Mouse (Mus musculus) myocyte (in vitro differentiated cells): ENCODE measurements around the gene Psme2. TPM values are rescaled to one million over a fixed set of nuclear protein-coding genes. Genes with fewer than 3 reads are reported as not detected.
A peak's percentile ranks its signal among the peaks of the same experiment; 100 is the strongest.

Source experiments
- H3K27me3 ChIP-seq: one replicate; pipeline ENCODE4 v1.6.1; 2011; ENCODE audit not compliant: control insufficient read depth, insufficient read depth, insufficient read length
- H3K36me3 ChIP-seq: one replicate; pipeline ENCODE4 v1.6.1; 2011; ENCODE audit not compliant: control insufficient read depth, insufficient read depth
- H3K4me2 ChIP-seq: one replicate; pipeline ENCODE4 v1.6.1; 2011; ENCODE audit warnings: low read depth, control low read depth
- H3K4me3 ChIP-seq: one replicate; pipeline ENCODE4 v1.5.1; 2011; ENCODE audit warnings: mild to moderate bottlenecking, control low read depth, moderate library complexity
- H3K79me2 ChIP-seq: one replicate; pipeline ENCODE4 v1.6.1; 2011; ENCODE audit not compliant: control insufficient read depth, insufficient read depth
- H3ac ChIP-seq: one replicate; pipeline ENCODE4 v1.6.1; 2011; ENCODE audit not compliant: control insufficient read depth, insufficient read length
- CEBPB ChIP-seq: IDR thresholded peaks from 2 replicates; pipeline ENCODE4 v1.6.1; 2011; ENCODE audit warnings: mild to moderate bottlenecking, moderate library complexity; ENCODE audit not compliant: poor library complexity, insufficient read depth, severe bottlenecking
- E2F4 ChIP-seq: IDR thresholded peaks from one replicate; pipeline ENCODE4 v1.6.1; 2011; ENCODE audit warnings: mild to moderate bottlenecking, control low read depth, moderate library complexity; ENCODE audit not compliant: insufficient read depth
- MAX ChIP-seq: IDR thresholded peaks from one replicate; pipeline ENCODE4 v1.6.1; 2011; ENCODE audit warnings: low read depth, mild to moderate bottlenecking, control low read depth
- MYOD1 ChIP-seq, 3 experiments: IDR thresholded peaks; one replicate each; pipeline ENCODE4 v1.6.1; 2011; ENCODE audit warnings: control low read depth in 2 of 3, low read depth in 2 of 3, mild to moderate bottlenecking in 2 of 3, moderate library complexity in 1 of 3; ENCODE audit not compliant: insufficient read length in 2 of 3, control insufficient read depth in 1 of 3
- MYOG ChIP-seq, 3 experiments: IDR thresholded peaks; one replicate each; pipeline ENCODE4 v1.6.1; 2011; ENCODE audit warnings: control low read depth in 2 of 3, low read depth in 2 of 3, mild to moderate bottlenecking in 2 of 3; ENCODE audit not compliant: insufficient read length in 2 of 3, control insufficient read depth in 1 of 3, insufficient read depth in 1 of 3
- POLR2A ChIP-seq: IDR thresholded peaks from one replicate; pipeline ENCODE4 v1.6.1; 2011; ENCODE audit warnings: low read depth, mild to moderate bottlenecking, control low read depth, moderate library complexity; ENCODE audit not compliant: insufficient read length
- POLR2AphosphoS2 ChIP-seq: IDR thresholded peaks from one replicate; pipeline ENCODE4 v1.6.1; 2011; ENCODE audit warnings: low read depth, control low read depth; ENCODE audit not compliant: insufficient read length
- REST ChIP-seq: IDR thresholded peaks from one replicate; pipeline ENCODE4 v1.6.1; 2011; ENCODE audit warnings: mild to moderate bottlenecking, control low read depth, moderate library complexity; ENCODE audit not compliant: insufficient read depth, insufficient read length
- SRF ChIP-seq: IDR thresholded peaks from one replicate; pipeline ENCODE4 v1.6.1; 2011; ENCODE audit warnings: low read depth; ENCODE audit not compliant: control insufficient read depth, insufficient read length
- TCF12 ChIP-seq: IDR thresholded peaks from one replicate; pipeline ENCODE4 v1.6.1; 2011; ENCODE audit warnings: mild to moderate bottlenecking, control low read depth; ENCODE audit not compliant: poor library complexity, insufficient read depth, severe bottlenecking
- TCF3 ChIP-seq: IDR thresholded peaks from one replicate; pipeline ENCODE4 v1.6.1; 2011; ENCODE audit warnings: low read depth, control low read depth; ENCODE audit not compliant: insufficient read length
- USF1 ChIP-seq: IDR thresholded peaks from one replicate; pipeline ENCODE4 v1.6.1; 2011; ENCODE audit warnings: low read depth, mild to moderate bottlenecking, control low read depth, moderate library complexity
- polyA plus RNA-seq: library from polyadenylated mRNA; unstranded; fragments of >200 nt; fragmentation: generic; extraction: Trizol; gene quantifications from one replicate; pipeline ENCODE4 v1.2.1, GENCODE M21; 2012; ENCODE audit warnings: missing spikeins

Gene Psme2
- polyA plus RNA-seq, 1 experiment = 139 TPM

DNA sequence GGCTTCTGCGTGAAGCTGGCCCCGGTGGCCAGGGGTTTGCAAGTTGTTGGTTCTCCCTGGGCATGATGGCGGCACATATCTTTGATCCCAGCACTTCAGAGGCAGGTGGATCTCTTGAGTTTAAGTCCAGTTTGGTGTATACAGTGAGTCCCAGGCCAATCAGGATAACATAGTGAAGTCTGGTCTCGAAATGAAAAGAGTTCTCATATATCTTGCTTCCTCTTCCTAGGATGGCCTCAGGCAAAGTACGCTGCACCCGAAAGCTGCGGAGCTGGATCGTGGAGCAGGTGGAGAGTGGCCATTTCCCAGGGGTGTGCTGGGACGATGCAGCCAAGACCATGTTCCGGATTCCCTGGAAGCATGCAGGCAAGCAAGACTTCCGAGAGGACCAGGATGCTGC, 13.9 kb upstream of the Psme2 start:
- peaks cover 24% of the 10 kb centered on the region for H3K36me3 ChIP-seq
- no peak overlapping the region for H3K4me2 ChIP-seq
- no peaks in the 10 kb centered on the region for H3K79me2 ChIP-seq
- TF ChIP-seq USF1 = no peak
- no peak for TF ChIP-seq MYOG (IDR thresholded peaks at IDR 0.05; ENCODE audit: control insufficient read depth in 1 of 3, insufficient read depth in 1 of 3, insufficient read length in 2 of 3, low read depth in 2 of 3)
- no peak for TF ChIP-seq E2F4
- no peak for TF ChIP-seq TCF12
- TF ChIP-seq MYOD1 (IDR thresholded peaks at IDR 0.05; ENCODE audit: control insufficient read depth in 1 of 3, insufficient read length in 2 of 3, low read depth in 2 of 3) = no peak
- no peak for TF ChIP-seq POLR2A
- TF ChIP-seq POLR2AphosphoS2 = no peak
- no peak for TF ChIP-seq TCF3
- no peak for TF ChIP-seq CEBPB
- TF ChIP-seq SRF = no peak
- H3K27me3 ChIP-seq = no peaks in the 10 kb centered on the region
- no peak overlapping the region for H3ac ChIP-seq
- H3K4me3 ChIP-seq = no peak overlapping the region

DNA sequence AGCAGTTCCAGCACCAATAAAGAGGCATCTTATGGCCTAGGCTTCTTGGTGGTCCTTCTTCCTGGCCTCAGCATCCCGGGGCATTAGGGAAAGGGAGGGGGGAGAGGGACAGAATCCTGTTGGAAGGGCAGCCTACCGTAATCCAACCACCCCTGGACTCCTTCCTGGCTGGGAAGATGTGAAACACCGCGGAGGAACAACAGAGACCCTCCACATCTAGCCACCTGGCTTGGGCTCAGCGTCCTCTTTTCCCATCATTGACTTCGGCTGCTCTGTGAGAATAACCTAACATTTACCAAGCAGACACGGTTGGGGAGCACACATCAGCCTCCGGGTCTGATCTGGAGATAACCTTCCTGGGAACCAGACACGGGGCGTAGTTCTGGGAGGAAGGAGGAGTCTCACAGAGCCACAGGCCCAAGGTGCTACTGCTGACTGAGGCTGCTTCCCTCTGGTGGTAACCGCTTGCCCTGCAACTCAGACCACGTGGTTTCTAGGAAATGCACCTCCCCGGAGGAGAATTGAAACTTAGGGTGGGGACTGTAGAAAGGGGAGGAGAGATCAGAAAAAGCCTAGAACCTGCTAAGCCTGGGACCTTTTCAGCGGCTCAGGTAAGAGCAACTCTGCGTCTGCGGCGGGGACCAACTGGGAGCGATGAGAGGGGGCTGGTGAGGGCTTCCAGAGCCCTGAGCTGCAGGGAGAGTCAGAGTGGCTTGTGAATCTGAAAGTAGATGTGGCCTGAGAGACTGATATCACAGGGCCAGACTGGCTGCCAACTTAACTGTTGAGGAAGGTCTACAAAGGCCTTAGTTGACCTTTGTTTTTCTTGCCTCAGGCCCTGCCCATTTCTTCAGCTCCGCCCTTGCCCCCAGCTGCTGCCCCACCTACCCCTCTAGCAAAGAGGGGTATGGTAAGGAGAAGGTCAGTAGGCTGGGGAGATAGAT, 13.0 kb upstream of the Psme2 start:
- no peak overlapping the region for H3ac ChIP-seq

GRCm38 (mm10) chr14:55603271-55603632, 12.3 kb upstream of the Psme2 start, which contains the start of gene Irf9:
Irf9 (plus strand) TSS chr14:55603571.
- no peak for TF ChIP-seq CEBPB
- TF ChIP-seq POLR2AphosphoS2 = no peak
- no peak for TF ChIP-seq POLR2A
- TF ChIP-seq TCF12 = no peak
- TF ChIP-seq SRF = no peak
- TF ChIP-seq REST = no peak
- TF ChIP-seq MAX = no peak
- no peak for TF ChIP-seq MYOD1 (IDR thresholded peaks at IDR 0.05; ENCODE audit: control insufficient read depth in 1 of 3, insufficient read length in 2 of 3, low read depth in 2 of 3)
- TF ChIP-seq TCF3 = no peak
- no peak for TF ChIP-seq USF1
- no peak for TF ChIP-seq MYOG (IDR thresholded peaks at IDR 0.05; ENCODE audit: control insufficient read depth in 1 of 3, insufficient read depth in 1 of 3, insufficient read length in 2 of 3, low read depth in 2 of 3)
- no peak for TF ChIP-seq E2F4

More for the DNA sequence above, 13.0 kb upstream of the Psme2 start:
- no peaks in the 10 kb centered on the region for H3K27me3 ChIP-seq
- peaks cover 20% of the 10 kb centered on the region for H3K36me3 ChIP-seq
- no peak overlapping the region for H3K4me3 ChIP-seq
- H3K79me2 ChIP-seq = no peaks in the 10 kb centered on the region
- peak; percentile 90 for TF ChIP-seq USF1
- peak; percentile 61 for TF ChIP-seq POLR2AphosphoS2
- no peak for TF ChIP-seq TCF3
- no peak for TF ChIP-seq POLR2A
- peak; percentile 68 for TF ChIP-seq MAX
- peak overlapping the region; percentile 55 for H3K4me2 ChIP-seq

DNA sequence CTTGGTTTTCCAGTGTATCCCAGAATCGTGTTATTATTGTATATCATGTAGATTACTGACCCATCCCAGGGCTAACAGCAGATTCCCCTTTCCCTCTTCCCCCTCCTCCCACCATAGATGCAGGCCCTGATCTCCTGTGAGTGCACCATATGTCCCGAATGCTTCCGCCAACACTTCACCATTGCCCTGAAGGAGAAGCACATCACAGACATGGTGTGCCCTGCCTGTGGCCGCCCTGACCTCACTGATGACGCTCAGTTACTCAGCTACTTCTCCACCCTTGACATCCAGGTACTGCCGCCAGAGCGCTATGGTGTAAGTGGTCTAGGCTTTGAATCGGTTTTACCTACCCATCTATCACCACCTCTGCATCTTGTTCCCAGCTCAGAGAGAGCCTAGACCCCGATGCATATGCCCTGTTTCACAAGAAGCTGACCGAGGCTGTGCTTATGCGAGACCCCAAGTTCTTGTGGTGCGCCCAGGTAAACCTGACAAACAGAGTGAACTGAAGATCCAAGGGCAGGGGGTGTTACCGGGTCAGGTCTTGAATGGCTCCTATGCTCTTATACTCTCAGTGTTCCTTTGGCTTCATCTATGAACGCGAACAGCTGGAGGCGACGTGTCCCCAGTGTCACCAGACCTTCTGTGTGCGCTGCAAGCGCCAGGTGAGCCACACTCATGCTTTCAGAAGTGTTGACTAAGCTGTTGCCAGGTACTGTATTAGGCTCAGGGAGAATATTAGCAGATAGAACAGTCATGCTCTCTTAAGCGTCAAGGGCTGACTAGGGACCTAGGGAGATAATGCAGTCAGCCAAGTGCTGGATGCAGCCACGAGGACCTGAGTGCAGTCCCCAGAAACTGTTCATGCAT, 7.8 kb upstream of the Psme2 start:
- no peak overlapping the region for H3K4me3 ChIP-seq
- H3K4me2 ChIP-seq = no peak overlapping the region
- no peak overlapping the region for H3ac ChIP-seq
- H3K79me2 ChIP-seq = peaks cover under 1% of the 10 kb centered on the region
- TF ChIP-seq REST (no peak), MYOG (IDR thresholded peaks at IDR 0.05; ENCODE audit: control insufficient read depth in 1 of 3, insufficient read depth in 1 of 3, insufficient read length in 2 of 3, low read depth in 2 of 3) (no peak), MAX (no peak), POLR2A (no peak), USF1 (no peak), TCF3 (no peak), MYOD1 (IDR thresholded peaks at IDR 0.05; ENCODE audit: control insufficient read depth in 1 of 3, insufficient read length in 2 of 3, low read depth in 2 of 3) (no peak), SRF (no peak), CEBPB (no peak), POLR2AphosphoS2 (no peak), E2F4 (no peak), TCF12 (no peak)
- no peaks in the 10 kb centered on the region for H3K27me3 ChIP-seq
- peaks cover 22% of the 10 kb centered on the region for H3K36me3 ChIP-seq

More at GRCm38 (mm10) chr14:55603271-55603632, 12.3 kb upstream of the Psme2 start, which contains the start of gene Irf9:
- no peaks in the 10 kb centered on the region for H3K79me2 ChIP-seq
- H3K36me3 ChIP-seq = peaks cover 20% of the 10 kb centered on the region
- H3K4me3 ChIP-seq = no peak within 1 kb of the TSS
- H3ac ChIP-seq = no peak within 1 kb of the TSS
- no peaks in the 10 kb centered on the region for H3K27me3 ChIP-seq
- peak within 1 kb of the TSS; percentile 55 for H3K4me2 ChIP-seq
